Mouse (Mus musculus) MEL (cell line): Measurements from ENCODE around the gene Slc2a10. TPM values are rescaled to one million over a fixed set of nuclear protein-coding genes. Genes with fewer than 3 reads are reported as not detected.

Experiments
- DNase-seq: peaks from one replicate; pipeline ENCODE4 v3.0.0; 2011; ENCODE audit warnings: low read depth, low spot score
- H3K27ac ChIP-seq: 2 replicates; pipeline ENCODE4 v1.5.1; 2012; ENCODE audit warnings: low read depth, mild to moderate bottlenecking, control low read depth, low read length, moderate library complexity; ENCODE audit not compliant: control insufficient read depth
- H3K27me3 ChIP-seq, 2 experiments: fragments of 150-350 bp in 1 of 2; sonication (generic) in 1 of 2; 2 replicates each; pipeline ENCODE4 v1.6.1; 2012; ENCODE audit warnings: low read length in 2 of 2, mild to moderate bottlenecking in 2 of 2, improper control_type of control experiment in 1 of 2, moderate library complexity in 1 of 2; ENCODE audit not compliant: insufficient read depth in 2 of 2, control insufficient read depth in 1 of 2
- H3K36me3 ChIP-seq, 2 experiments: 2 replicates each; pipeline ENCODE4 v1.6.1; 2012 to 2014; ENCODE audit warnings: low read length in 2 of 2, improper control_type of control experiment in 1 of 2, inconsistent platforms in 1 of 2, mild to moderate bottlenecking in 1 of 2; ENCODE audit not compliant: insufficient read depth in 2 of 2, control insufficient read depth in 1 of 2
- H3K4me1 ChIP-seq, 2 experiments: fragments of 150-350 bp in 1 of 2; sonication (generic) in 1 of 2; 2 replicates each; pipeline ENCODE4 v1.6.1; 2012; ENCODE audit warnings: low read length in 2 of 2, improper control_type of control experiment in 1 of 2, mild to moderate bottlenecking in 1 of 2; ENCODE audit not compliant: insufficient read depth in 2 of 2, control insufficient read depth in 1 of 2
- H3K4me3 ChIP-seq, 2 experiments: fragments of 150-350 bp in 1 of 2; sonication (generic) in 1 of 2; 2 replicates each; pipeline ENCODE4 v1.5.1; 2012; ENCODE audit warnings: low read depth in 2 of 2, low read length in 2 of 2, mild to moderate bottlenecking in 2 of 2, moderate library complexity in 2 of 2, control low read depth in 1 of 2, improper control_type of control experiment in 1 of 2; ENCODE audit not compliant: control insufficient read depth in 1 of 2, insufficient read depth in 1 of 2
- H3K79me2 ChIP-seq: 2 replicates; pipeline ENCODE4 v1.6.1; 2012; ENCODE audit warnings: mild to moderate bottlenecking, low read length, moderate library complexity; ENCODE audit not compliant: control insufficient read depth, poor library complexity, insufficient read depth
- H3K9ac ChIP-seq: 2 replicates; pipeline ENCODE4 v1.6.1; 2012; ENCODE audit warnings: low read depth, mild to moderate bottlenecking, control low read depth, low read length, moderate library complexity; ENCODE audit not compliant: control insufficient read depth, poor library complexity, severe bottlenecking
- H3K9me3 ChIP-seq: fragments of 150-350 bp; sonication (generic); replicated peaks from 2 replicates; pipeline ENCODE4 v1.6.1; 2012; ENCODE audit warnings: mild to moderate bottlenecking, low read length, improper control_type of control experiment, moderate library complexity; ENCODE audit not compliant: insufficient read depth
- EP300 ChIP-seq, 2 experiments: IDR thresholded peaks; 2 replicates each; pipeline ENCODE4 v1.6.1; 2011; ENCODE audit warnings: improper control_type of control experiment in 2 of 2, low read length in 2 of 2, low read depth in 1 of 2, mild to moderate bottlenecking in 1 of 2
- ETS1 ChIP-seq: IDR thresholded peaks from 2 replicates; pipeline ENCODE4 v1.6.1; 2012; ENCODE audit warnings: low read depth, mild to moderate bottlenecking, inconsistent platforms, low read length, improper control_type of control experiment, moderate library complexity
- GATA1 ChIP-seq: IDR thresholded peaks from 2 replicates; pipeline ENCODE4 v1.6.1; 2011; ENCODE audit warnings: low read depth, low read length, improper control_type of control experiment
- HCFC1 ChIP-seq: IDR thresholded peaks from 2 replicates; pipeline ENCODE4 v1.6.1; 2012; ENCODE audit warnings: low read depth, mild to moderate bottlenecking, inconsistent platforms, low read length, improper control_type of control experiment, moderate library complexity
- KAT2A ChIP-seq: conservative IDR thresholded peaks from 2 replicates; pipeline ENCODE4 v1.6.1; 2012; ENCODE audit warnings: low read depth, low read length, improper control_type of control experiment, inconsistent platforms
- MAX ChIP-seq: IDR thresholded peaks from 2 replicates; pipeline ENCODE4 v1.6.1; 2011; ENCODE audit warnings: low read length, improper control_type of control experiment
- POLR2AphosphoS5 ChIP-seq: IDR thresholded peaks from 2 replicates; pipeline ENCODE4 v1.6.1; 2012; ENCODE audit warnings: low read depth, borderline replicate concordance, mild to moderate bottlenecking, inconsistent platforms, low read length, moderate library complexity, mixed read lengths
- TCF12 ChIP-seq: IDR thresholded peaks from 2 replicates; pipeline ENCODE4 v1.6.1; 2014; ENCODE audit warnings: low read depth, mild to moderate bottlenecking, inconsistent platforms, low read length, improper control_type of control experiment, moderate library complexity
- ZC3H11A ChIP-seq: IDR thresholded peaks from 2 replicates; pipeline ENCODE4 v1.6.1; 2012; ENCODE audit warnings: low read depth, mild to moderate bottlenecking, inconsistent platforms, low read length, improper control_type of control experiment
- ZMIZ1 ChIP-seq: IDR thresholded peaks from 2 replicates; pipeline ENCODE4 v1.6.1; 2012; ENCODE audit warnings: low read depth, mild to moderate bottlenecking, inconsistent platforms, low read length, improper control_type of control experiment, moderate library complexity
- polyA plus RNA-seq, 2 experiments: library from polyadenylated mRNA; stranded (reverse) in 1 of 2; unstranded in 1 of 2; fragments of >175 nt in 1 of 2; fragments of >200 nt in 1 of 2; gene quantifications; 2 replicates each; pipeline versions ENCODE4 v1.2.1 to v1.2.4; 2012; ENCODE audit warnings: low replicate concordance in 2 of 2, low read depth in 1 of 2; ENCODE audit not compliant: insufficient read length in 2 of 2, insufficient read depth in 1 of 2, missing spikeins in 1 of 2
- total RNA-seq: library from RNA; depleted of rRNA; stranded (reverse); fragments of 300-350 nt; gene quantifications from 2 replicates; pipeline ENCODE4 v1.2.3, GENCODE M21; 2012

Gene Slc2a10
- total and polyA plus RNA-seq, 3 experiments: not detected

DNA sequence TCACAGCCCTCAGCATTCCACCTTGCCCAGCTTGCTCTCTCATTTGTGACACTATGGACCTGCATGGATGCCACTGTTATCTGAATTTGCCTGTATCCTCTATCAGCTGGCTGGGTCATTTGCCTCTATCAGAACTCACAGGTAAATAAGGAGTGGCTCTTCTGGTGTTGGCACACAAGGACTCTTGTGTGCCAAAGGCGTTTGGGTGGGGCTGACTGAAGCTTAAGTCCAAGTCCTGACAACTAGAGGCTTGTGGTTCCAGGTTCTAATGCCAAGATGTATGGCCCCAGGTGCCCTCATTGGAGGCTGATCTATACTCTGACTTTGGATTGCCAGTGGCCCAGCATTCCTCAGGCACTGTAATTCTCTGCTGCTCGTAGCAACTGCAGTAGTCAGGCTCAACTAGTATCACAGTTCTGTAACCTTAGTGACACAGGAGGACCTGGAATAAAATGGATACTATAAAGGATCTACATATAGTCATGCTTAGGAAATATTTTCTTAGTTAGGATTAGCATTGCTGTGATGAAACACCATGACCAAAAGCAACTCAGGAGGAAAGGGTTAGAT is 5.8 kb upstream of the Slc2a10 start:
- Histone ChIP-seq H3K9ac (no peak overlapping the region), H3K9me3 (no peaks in the 10 kb centered on the region), H3K4me3 (no peak overlapping the region), H3K79me2 (peaks cover 3% of the 10 kb centered on the region), H3K36me3 (0 out of 4 replicates have a peak, but pooled peaks cover 0 to 2% of the 10 kb centered on the region in 2 experiments), H3K27me3 (no peaks in the 10 kb centered on the region), H3K4me1 (peaks cover 0 to 5% of the 10 kb centered on the region in 2 experiments; a peak in 1 of 4 replicates), H3K27ac (no peak overlapping the region)
- DNase-seq: no peak
- TF ChIP-seq HCFC1 (no peak), ETS1 (no peak), TCF12 (no peak), ZMIZ1 (no peak), MAX (no peak)

GRCm38 (mm10) chr2:165498816-165499215 is 4.8 kb upstream of the Slc2a10 start:
- DNase-seq: no peak
- Histone ChIP-seq H3K4me3 (no peak overlapping the region), H3K9me3 (no peaks in the 10 kb centered on the region), H3K9ac (no peak overlapping the region), H3K27me3 (no peaks in the 10 kb centered on the region), H3K27ac (no peak overlapping the region), H3K79me2 (no peaks in the 10 kb centered on the region), H3K4me1 (no peaks in the 10 kb centered on the region), H3K36me3 (no peaks in the 10 kb centered on the region)
- TF ChIP-seq KAT2A: no peak
- TF ChIP-seq POLR2AphosphoS5: no peak
- no peak for TF ChIP-seq EP300 (IDR thresholded peaks at IDR 0.05; ENCODE audit: low read depth in 1 of 2, low read length in 2 of 2)
- TF ChIP-seq ZC3H11A: no peak
- TF ChIP-seq GATA1: no peak

DNA sequence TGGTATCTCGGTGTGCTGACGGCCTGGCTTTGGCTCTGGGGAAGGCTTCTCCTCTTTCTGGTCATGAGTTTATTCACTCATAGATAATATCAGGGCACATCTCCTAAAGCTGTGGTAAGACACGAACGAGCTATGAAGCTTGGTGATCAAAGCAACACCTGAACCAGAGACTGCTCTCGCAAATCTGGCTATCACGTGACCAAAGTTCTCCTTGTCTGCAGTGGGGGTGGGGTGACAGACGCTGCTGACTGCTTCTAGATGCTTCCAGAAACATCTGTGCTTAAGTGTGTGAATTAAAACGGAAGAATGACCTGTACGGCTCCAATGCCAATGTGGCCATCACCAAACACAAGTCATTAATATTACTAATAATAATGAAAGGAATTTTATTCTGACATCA is 6.1 kb downstream of the Slc2a10 start:
- TF ChIP-seq MAX: no peak
- no peaks in the 10 kb centered on the region for H3K4me1 ChIP-seq
- DNase-seq: no peak
- H3K4me3 ChIP-seq: no peak overlapping the region
- H3K27ac ChIP-seq: no peak overlapping the region
- H3K36me3 ChIP-seq: no peaks in the 10 kb centered on the region
- no peak overlapping the region for H3K9ac ChIP-seq
- H3K27me3 ChIP-seq: no peaks in the 10 kb centered on the region
- H3K9me3 ChIP-seq: no peaks in the 10 kb centered on the region
- no peaks in the 10 kb centered on the region for H3K79me2 ChIP-seq
